Mouse (Mus musculus) c-Kit-positive CD71-positive TER-119-positive erythroid progenitor cells, embryonic 14.5 days (primary cell): ENCODE measurements around the gene Ceacam2.
"Not testable (repeated sequence)": the region's sequence is repeated elsewhere in the genome, so short reads cannot be mapped to it uniquely, and the experiment has no call there.

ENCODE experiments used
- DNase-seq: peaks from one replicate; pipeline ENCODE4 v3.0.0-alpha.2; 2013; ENCODE audit warnings: low spot score

Gene Ceacam2

GRCm38 (mm10) chr7:25483133-25483735, 56.4 kb downstream of the Ceacam2 start:
- DNase-seq = no peak

- not testable (repeated sequence) for DNase-seq
Measured at GRCm38 (mm10) chr7:25480791-25481190, 58.9 kb downstream of the Ceacam2 start.

- peak; percentile 15 for DNase-seq
Measured at GRCm38 (mm10) chr7:25479440-25479839, 60.2 kb downstream of the Ceacam2 start.

- DNase-seq = not testable (repeated sequence)
Measured at GRCm38 (mm10) chr7:25477752-25478093, 61.9 kb downstream of the Ceacam2 start.

GRCm38 (mm10) chr7:25477091-25477751, 62.4 kb downstream of the Ceacam2 start, which contains the start of gene Ceacam1:
Gene Ceacam1 (minus strand): TSS chr7:25477603.
- DNase-seq = peak; percentile 34

GRCm38 (mm10) chr7:25471821-25472220, 67.8 kb downstream of the Ceacam2 start:
- DNase-seq = not testable (repeated sequence)
